Mouse (Mus musculus) large intestine, adult 2 months (tissue): ENCODE data around the gene Sgcd. TPM values are rescaled to one million over a fixed set of nuclear protein-coding genes. Genes with fewer than 3 reads are reported as not detected.

ENCODE experiments used
- DNase-seq: peaks from one replicate; pipeline ENCODE4 v3.0.0-alpha.2; 2012; ENCODE audit warnings: low read depth, low spot score
- WGBS: fragments of 180-500 bp; shearing (Covaris S2); methylation state at CpG from one replicate; pipeline ENCODE4 v1.1.7; 2018; 5-methylcytosine and 5-hydroxymethylcytosine counted together
- polyA plus RNA-seq: library from polyadenylated mRNA; depleted of rRNA; stranded (reverse); fragments of >200 nt; gene quantifications from 2 replicates; pipeline ENCODE4 v1.2.3, GENCODE M21; 2012

Gene Sgcd
- polyA plus RNA-seq, 1 experiment: 0.41 TPM

DNA sequence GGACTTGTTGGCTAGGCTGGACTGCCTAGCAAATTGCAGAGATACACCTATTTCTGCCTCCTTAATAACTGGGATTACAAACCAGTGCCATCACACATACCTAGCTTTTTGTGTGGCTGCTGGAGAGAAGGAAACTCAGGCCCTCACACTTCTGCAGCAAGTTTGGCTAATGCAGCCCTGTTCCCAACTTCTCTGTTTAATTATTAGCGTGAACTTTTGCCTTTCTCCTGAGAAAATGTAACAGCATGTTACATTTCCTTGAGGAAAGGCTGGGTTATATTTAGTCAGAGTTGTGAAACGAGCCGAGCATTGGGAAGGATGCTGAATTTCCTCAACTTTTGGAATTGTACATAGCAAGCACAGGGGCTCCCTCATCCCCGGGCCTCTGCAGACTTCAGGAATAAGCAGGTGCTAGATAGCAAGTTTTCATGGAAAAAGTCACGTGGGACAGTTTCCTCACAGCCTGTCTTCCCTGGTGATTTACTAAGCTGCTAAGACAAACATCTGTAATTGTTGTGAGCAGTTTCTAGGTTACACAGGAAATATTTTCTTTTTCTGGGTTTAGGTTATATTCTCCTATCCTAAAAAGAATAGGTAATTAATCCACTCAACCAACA lies 895.4 kb downstream of the Sgcd start:
- 11% methylated on average over 5 of the region's 5 CpGs for WGBS
- DNase-seq: no peak

DNA sequence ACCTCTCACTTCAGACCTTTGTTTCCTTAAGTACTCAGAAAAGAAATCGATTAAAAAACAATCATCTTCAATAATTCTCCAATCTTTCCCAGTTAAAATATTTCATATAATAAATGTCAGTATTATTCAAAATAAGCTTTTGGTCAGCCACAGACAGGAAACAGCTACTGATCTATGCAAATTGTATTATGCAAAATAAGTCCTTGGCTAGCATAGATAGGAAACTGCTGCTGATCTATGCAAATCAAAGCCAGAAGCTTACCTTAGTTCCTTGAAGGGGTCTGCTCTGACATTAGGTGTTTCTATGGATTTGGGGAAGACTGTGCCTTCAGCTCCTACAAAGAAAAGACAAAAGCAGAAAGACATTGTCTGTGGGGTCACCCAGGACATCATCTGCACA lies 906.3 kb downstream of the Sgcd start:
- WGBS: 98% methylated on average over 1 of the region's 1 CpGs
- DNase-seq: no peak

- whole genome bisulfite sequencing: 27% methylated on average over 1 of the region's 1 CpGs
- DNase-seq: no peak
These were observed 915.2 kb downstream of the Sgcd start for GRCm38 (mm10) chr11:47073538-47073937.

DNA sequence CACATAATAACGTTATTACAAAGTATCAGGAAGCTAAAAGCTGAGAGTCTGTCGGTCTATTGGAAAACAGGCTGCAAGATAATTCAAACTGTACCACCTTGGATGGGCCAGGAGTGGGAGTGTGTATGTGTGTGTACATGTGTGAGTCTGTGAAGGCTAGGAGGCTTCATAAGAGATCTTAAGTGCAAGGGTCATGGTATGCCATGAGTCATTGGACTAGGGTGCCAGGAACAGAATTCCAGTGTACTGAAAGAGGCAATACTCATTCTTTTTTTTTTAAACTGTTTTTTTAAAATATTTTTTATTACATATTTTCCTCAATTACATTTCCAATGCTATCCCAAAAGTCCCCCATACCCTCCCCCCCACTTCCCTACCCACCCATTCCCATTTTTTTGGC lies 917.6 kb downstream of the Sgcd start:
- WGBS: 85% methylated on average over 2 of the region's 2 CpGs
- no peak for DNase-seq

DNA sequence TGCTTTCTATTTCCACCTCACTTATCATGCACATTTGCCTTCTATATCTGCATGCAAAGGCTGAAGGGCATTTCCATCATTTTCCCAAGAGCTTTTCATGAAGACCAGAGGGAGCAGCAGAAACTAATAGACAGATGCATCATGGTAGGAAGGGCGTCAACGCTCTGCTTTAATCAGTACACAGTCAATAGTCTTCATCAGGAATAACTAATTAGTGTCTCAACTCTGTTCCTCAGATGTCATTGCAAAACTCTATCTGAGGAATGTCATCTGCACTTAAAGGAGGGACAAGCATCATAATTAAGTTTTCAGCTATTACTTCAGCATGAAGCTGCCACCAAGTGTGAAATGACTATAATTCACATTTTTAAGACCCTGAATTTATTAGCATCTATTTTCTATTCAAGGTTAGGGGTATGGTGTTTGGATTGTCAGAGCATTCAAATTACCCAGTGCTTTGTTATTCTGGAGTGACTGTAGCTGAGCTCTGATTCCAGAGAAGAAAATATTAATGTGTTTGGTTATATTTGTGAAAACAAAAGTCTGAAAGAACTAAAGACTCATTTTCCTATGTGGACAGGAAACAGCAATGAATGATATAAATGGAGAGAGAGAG lies 918.9 kb downstream of the Sgcd start:
- WGBS: 91% methylated on average over 2 of the region's 2 CpGs
- DNase-seq: no peak

GRCm38 (mm10) chr11:47063690-47064089 lies 925.1 kb downstream of the Sgcd start:
- no peak for DNase-seq
- WGBS: 73% methylated on average over 4 of the region's 4 CpGs

GRCm38 (mm10) chr11:47050390-47050789 lies 938.4 kb downstream of the Sgcd start:
- DNase-seq: no peak
- 45% methylated on average over 2 of the region's 2 CpGs for WGBS

GRCm38 (mm10) chr11:47049756-47050155 lies 939.0 kb downstream of the Sgcd start:
- WGBS: 71% methylated on average over 4 of the region's 4 CpGs
- no peak for DNase-seq

DNA sequence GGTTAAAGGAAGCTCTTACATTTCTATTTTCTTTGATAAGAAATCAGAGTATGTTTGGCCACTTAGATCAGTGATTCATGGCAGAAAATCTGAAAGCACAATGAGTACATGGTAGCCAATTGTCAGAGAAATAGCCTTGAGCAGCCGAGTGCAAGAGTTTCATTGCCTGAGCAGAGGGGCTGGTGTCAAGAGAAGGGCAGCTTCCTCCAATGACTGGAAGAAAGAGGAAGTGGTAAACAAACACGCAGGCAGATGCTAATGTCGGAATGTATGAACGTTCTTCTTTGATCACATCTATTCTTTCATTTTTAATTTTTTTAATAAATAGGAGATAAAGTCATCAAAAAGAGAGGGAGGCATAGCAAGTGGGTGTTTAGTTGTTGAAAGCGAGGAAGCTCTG lies 956.5 kb downstream of the Sgcd start:
- no peak for DNase-seq
- WGBS: 74% methylated on average over 5 of the region's 5 CpGs

- no peak for DNase-seq
- 42% methylated on average over 6 of the region's 6 CpGs for WGBS
These were observed 967.9 kb downstream of the Sgcd start for GRCm38 (mm10) chr11:47020874-47021273.

DNA sequence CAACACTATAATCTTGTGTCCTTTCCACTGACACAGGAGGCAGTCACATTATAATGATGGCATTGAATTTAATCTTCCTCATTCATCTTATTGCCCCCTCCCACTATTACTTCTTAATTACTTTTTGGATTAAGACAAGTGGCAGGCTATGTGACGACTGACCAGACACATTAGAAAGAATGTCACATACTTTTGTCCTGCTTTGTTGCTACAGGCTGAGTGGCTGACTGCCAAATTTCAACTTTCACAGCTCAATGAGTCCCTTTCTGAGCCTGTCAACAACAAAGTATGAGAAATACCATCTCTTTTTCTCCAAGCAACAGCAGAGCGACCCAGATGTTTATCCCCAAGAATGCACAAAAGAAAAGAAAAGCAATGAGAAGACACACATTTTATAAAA lies 970.6 kb downstream of the Sgcd start:
- WGBS: 63% methylated on average over 2 of the region's 2 CpGs
- no peak for DNase-seq

DNA sequence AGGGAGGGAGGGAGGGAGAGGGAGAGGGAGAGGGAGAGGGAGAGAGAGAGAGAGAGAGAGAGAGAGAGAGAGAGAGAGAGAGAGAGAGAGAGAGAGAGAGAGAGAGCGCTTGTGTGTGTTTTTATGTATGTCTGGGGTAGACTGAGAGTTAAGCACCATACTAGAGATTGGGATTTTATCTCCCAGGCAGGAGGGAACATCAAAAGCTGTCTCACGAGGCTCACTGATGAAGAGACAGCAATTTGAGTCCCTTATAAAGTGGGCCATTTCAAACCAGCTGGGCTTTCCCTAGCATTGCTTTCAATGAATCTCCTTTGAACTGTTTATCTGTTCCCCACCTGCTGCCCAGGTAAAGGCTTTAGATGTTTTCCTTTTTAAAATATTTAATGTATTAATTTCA lies 973.1 kb downstream of the Sgcd start:
- DNase-seq: no peak
- WGBS: 64% methylated on average over 2 of the region's 2 CpGs

GRCm38 (mm10) chr11:47014278-47014677 lies 974.5 kb downstream of the Sgcd start:
- no peak for DNase-seq

DNA sequence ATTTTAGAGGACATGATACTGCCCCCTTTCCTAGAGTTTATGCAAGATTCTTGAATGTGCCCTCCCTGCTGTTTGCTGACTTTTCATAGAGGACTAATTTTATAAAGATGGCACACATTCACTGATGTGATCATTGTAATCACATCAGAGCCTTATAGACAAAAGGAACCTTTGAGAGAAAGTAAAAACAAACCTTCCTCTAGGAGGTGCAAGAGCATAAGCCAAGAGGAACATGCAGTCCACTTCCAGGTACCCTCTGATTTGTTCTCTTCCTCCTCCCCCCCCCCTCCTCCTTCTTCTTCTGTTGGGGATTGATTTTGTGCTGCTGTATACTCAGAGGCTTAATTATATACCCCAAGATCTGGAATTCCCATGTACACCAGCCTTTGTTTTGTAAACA lies 978.6 kb downstream of the Sgcd start:
- DNase-seq: no peak

DNA sequence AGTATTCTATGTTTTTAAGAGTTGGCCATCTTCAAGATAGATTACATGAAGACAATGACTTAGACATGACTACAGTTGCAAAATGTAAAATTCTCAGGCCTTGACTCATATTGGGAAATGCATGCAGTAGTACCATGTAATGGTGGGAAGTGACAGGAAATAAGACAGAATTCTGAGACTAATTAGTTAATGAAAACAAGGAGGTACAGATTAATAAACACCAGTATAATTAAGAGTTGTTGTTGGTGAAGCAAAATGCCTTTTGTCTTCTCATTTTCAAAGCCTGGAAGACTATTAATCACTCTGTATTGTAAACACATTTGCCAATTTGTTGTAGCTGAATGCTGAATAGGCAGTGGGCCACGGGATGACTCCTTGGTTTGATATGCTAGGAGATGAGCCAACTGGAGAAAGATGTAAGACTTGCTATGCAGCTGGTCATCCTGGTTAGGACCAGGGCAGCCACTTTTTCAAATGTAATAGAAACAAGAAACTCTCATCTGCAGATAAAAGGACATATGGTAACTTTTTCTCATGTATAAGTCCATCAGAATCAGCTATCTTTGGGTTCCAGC lies 983.4 kb downstream of the Sgcd start:
- 50% methylated on average over 1 of the region's 1 CpGs for WGBS
- no peak for DNase-seq

- 66% methylated on average over 4 of the region's 4 CpGs for WGBS
- DNase-seq: no peak
These were observed 1049.5 kb downstream of the Sgcd start for GRCm38 (mm10) chr11:46939311-46939710.

- DNase-seq: no peak
- 60% methylated on average over 1 of the region's 1 CpGs for WGBS
These were observed 1063.8 kb downstream of the Sgcd start for GRCm38 (mm10) chr11:46924946-46925345.

GRCm38 (mm10) chr11:46920244-46920643 lies 1068.5 kb downstream of the Sgcd start:
- DNase-seq: no peak
- WGBS: 89% methylated on average over 1 of the region's 1 CpGs

- WGBS: 81% methylated on average over 5 of the region's 5 CpGs
- DNase-seq: no peak
These were observed 1076.0 kb downstream of the Sgcd start for GRCm38 (mm10) chr11:46912656-46913237.

- 81% methylated on average over 1 of the region's 1 CpGs for WGBS
- no peak for DNase-seq
These were observed 1084.5 kb downstream of the Sgcd start for GRCm38 (mm10) chr11:46904281-46904680.

DNA sequence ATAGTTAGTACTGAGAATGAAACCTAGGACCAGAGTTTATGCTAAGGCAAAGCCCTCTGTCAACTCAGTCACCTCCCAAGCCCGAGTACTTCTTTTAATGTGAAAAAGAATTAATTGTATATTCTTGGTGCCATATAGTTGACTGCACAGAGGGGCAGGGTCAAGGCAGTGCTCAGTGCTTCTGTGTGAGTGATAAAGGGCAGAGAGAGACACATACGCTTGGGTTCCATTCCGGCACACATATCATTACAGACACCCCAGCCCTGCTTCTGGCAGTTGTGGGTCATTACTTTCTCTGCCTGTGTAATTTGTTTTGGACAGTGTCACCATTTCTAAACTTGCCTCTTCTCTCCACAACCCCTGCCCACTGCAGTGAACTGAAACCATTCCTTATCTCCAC lies 1099.7 kb downstream of the Sgcd start:
- DNase-seq: no peak
- 79% methylated on average over 3 of the region's 3 CpGs for WGBS
